Mouse (Mus musculus) limb, embryonic 15.5 days (tissue): Measurements from ENCODE around the gene Efhb. TPM values are rescaled to one million over a fixed set of nuclear protein-coding genes. Genes with fewer than 3 reads are reported as not detected.

Experiments
- ATAC-seq: fragments of 200-750 bp; cut with Nextera tagmentation; 2 replicates; pipeline ENCODE4 v1.8.0; 2017; ENCODE audit warnings: low read depth, moderate TSS enrichment; ENCODE audit not compliant: insufficient number of reproducible peaks, low FRiP score, low TSS enrichment
- H3K27ac ChIP-seq: fragments of 300-500 bp; sonication (generic); 2 replicates; pipeline ENCODE4 v1.5.1; 2015; ENCODE audit warnings: moderate library complexity, mild to moderate bottlenecking, inconsistent platforms
- H3K27me3 ChIP-seq: fragments of 300-500 bp; sonication (generic); 2 replicates; pipeline ENCODE4 v1.6.1; 2015; ENCODE audit warnings: inconsistent platforms
- H3K36me3 ChIP-seq: fragments of 300-500 bp; sonication (generic); 2 replicates; pipeline ENCODE4 v1.6.1; 2015; ENCODE audit warnings: inconsistent platforms
- H3K4me1 ChIP-seq: fragments of 300-500 bp; sonication (generic); 2 replicates; pipeline ENCODE4 v1.6.1; 2015; ENCODE audit warnings: inconsistent platforms
- H3K4me2 ChIP-seq: fragments of 300-500 bp; sonication (generic); 2 replicates; pipeline ENCODE4 v1.6.1; 2015; ENCODE audit warnings: mild to moderate bottlenecking, inconsistent platforms
- H3K4me3 ChIP-seq: fragments of 300-500 bp; sonication (generic); 2 replicates; pipeline ENCODE4 v1.5.1; 2015; ENCODE audit warnings: mild to moderate bottlenecking, inconsistent platforms
- H3K9ac ChIP-seq: fragments of 300-500 bp; sonication (generic); 2 replicates; pipeline ENCODE4 v1.6.1; 2015; ENCODE audit warnings: inconsistent platforms
- H3K9me3 ChIP-seq: fragments of 300-500 bp; sonication (generic); 2 replicates; pipeline ENCODE4 v1.6.1; 2016; ENCODE audit warnings: inconsistent platforms
- WGBS: fragments of 180-500 bp; shearing (Covaris S2); methylation state at CpG from one replicate; pipeline ENCODE4 v1.1.7; 2015; 5-methylcytosine and 5-hydroxymethylcytosine counted together
- polyA plus RNA-seq: library from polyadenylated mRNA; unstranded; fragments of >200 nt; fragmentation: Nextera tagmentation; extraction: Ambion mirVana; gene quantifications from 2 replicates; pipeline ENCODE4 v1.2.1, GENCODE M21; 2015

The Efhb gene
- polyA plus RNA-seq, 1 experiment from 2014 or later = 0.40 TPM

GRCm38 (mm10) chr17:53465569-53465968, 2.4 kb upstream of the Efhb start:
- no peak overlapping the region for H3K4me2 ChIP-seq
- WGBS = 63% methylated on average over 4 of the region's 4 CpGs
- no peaks in the 10 kb centered on the region for H3K36me3 ChIP-seq
- no peaks in the 10 kb centered on the region for H3K27me3 ChIP-seq
- no peaks in the 10 kb centered on the region for H3K9me3 ChIP-seq
- H3K27ac ChIP-seq = no peak overlapping the region
- ATAC-seq = no peak
- no peak overlapping the region for H3K4me3 ChIP-seq
- no peaks in the 10 kb centered on the region; the same call in 1 of the 2 replicates for H3K4me1 ChIP-seq
- no peak overlapping the region for H3K9ac ChIP-seq

- 21% methylated on average over 6 of the region's 9 CpGs for WGBS
Measured at GRCm38 (mm10) chr17:53463496-53463840, 347 bp upstream of the Efhb start.

GRCm38 (mm10) chr17:53456742-53457141, 6.4 kb downstream of the Efhb start:
- Histone ChIP-seq H3K9ac (no peak overlapping the region), H3K27ac (no peak overlapping the region), H3K4me3 (no peak overlapping the region), H3K4me2 (no peak overlapping the region), H3K27me3 (no peaks in the 10 kb centered on the region), H3K36me3 (no peaks in the 10 kb centered on the region), H3K4me1 (no peaks in the 10 kb centered on the region), H3K9me3 (no peaks in the 10 kb centered on the region)
- ATAC-seq = no peak
- WGBS = 71% methylated on average over 1 of the region's 1 CpGs

More at GRCm38 (mm10) chr17:53463496-53463840, 347 bp upstream of the Efhb start:
- H3K9ac ChIP-seq = 0 out of 2 replicates have a peak overlapping the region, but pooled peaks have one; percentile 2
- H3K36me3 ChIP-seq = no peaks in the 10 kb centered on the region
- H3K9me3 ChIP-seq = no peaks in the 10 kb centered on the region
- ATAC-seq = no peak
- H3K27me3 ChIP-seq = no peaks in the 10 kb centered on the region
- peak overlapping the region; percentile 42 for H3K4me3 ChIP-seq
- H3K4me2 ChIP-seq = peak overlapping the region; percentile 58
- no peak overlapping the region for H3K27ac ChIP-seq
- no peaks in the 10 kb centered on the region; the same call in 1 of the 2 replicates for H3K4me1 ChIP-seq

GRCm38 (mm10) chr17:53456152-53456551, 7.0 kb downstream of the Efhb start:
- Histone ChIP-seq H3K9ac (no peak overlapping the region), H3K4me2 (no peak overlapping the region), H3K27me3 (no peaks in the 10 kb centered on the region), H3K9me3 (no peaks in the 10 kb centered on the region), H3K36me3 (no peaks in the 10 kb centered on the region), H3K4me1 (no peaks in the 10 kb centered on the region), H3K4me3 (no peak overlapping the region), H3K27ac (no peak overlapping the region)
- ATAC-seq = no peak
- WGBS = 78% methylated on average over 2 of the region's 2 CpGs

GRCm38 (mm10) chr17:53402689-53403306, 60.3 kb downstream of the Efhb start:
- Histone ChIP-seq H3K9ac (no peak overlapping the region), H3K4me1 (no peaks in the 10 kb centered on the region; the same call in 1 of the 2 replicates), H3K36me3 (no peaks in the 10 kb centered on the region), H3K27me3 (no peaks in the 10 kb centered on the region), H3K4me3 (no peak overlapping the region), H3K4me2 (no peak overlapping the region), H3K27ac (no peak overlapping the region), H3K9me3 (no peaks in the 10 kb centered on the region)
- 42% methylated on average over 10 of the region's 10 CpGs for WGBS
- no peak for ATAC-seq

GRCm38 (mm10) chr17:53393201-53393600, 69.9 kb downstream of the Efhb start:
- Histone ChIP-seq H3K9me3 (no peaks in the 10 kb centered on the region), H3K27me3 (no peaks in the 10 kb centered on the region), H3K36me3 (no peaks in the 10 kb centered on the region), H3K4me1 (no peaks in the 10 kb centered on the region), H3K4me2 (no peak overlapping the region), H3K4me3 (no peak overlapping the region), H3K9ac (no peak overlapping the region), H3K27ac (no peak overlapping the region)
- WGBS = 90% methylated on average over 2 of the region's 2 CpGs
- no peak for ATAC-seq

- Histone ChIP-seq H3K27ac (no peak overlapping the region), H3K27me3 (no peaks in the 10 kb centered on the region), H3K36me3 (no peaks in the 10 kb centered on the region), H3K9ac (no peak overlapping the region), H3K4me2 (no peak overlapping the region), H3K9me3 (no peaks in the 10 kb centered on the region), H3K4me1 (no peaks in the 10 kb centered on the region), H3K4me3 (no peak overlapping the region)
- 32% methylated on average over 4 of the region's 4 CpGs for WGBS
- no peak for ATAC-seq
Measured at GRCm38 (mm10) chr17:53389507-53389906, 73.6 kb downstream of the Efhb start.

- no peaks in the 10 kb centered on the region for H3K36me3 ChIP-seq
- H3K4me1 ChIP-seq = no peaks in the 10 kb centered on the region
- H3K27ac ChIP-seq = no peak overlapping the region
- H3K27me3 ChIP-seq = no peaks in the 10 kb centered on the region
- no peak for ATAC-seq
- WGBS = 46% methylated on average over 6 of the region's 6 CpGs
- H3K9ac ChIP-seq = no peak overlapping the region
- H3K4me3 ChIP-seq = no peak overlapping the region
- no peak overlapping the region for H3K4me2 ChIP-seq
- H3K9me3 ChIP-seq = no peaks in the 10 kb centered on the region
Measured at GRCm38 (mm10) chr17:53387581-53388473, 75.3 kb downstream of the Efhb start.

GRCm38 (mm10) chr17:53386863-53387262, 76.3 kb downstream of the Efhb start:
- ATAC-seq = no peak

GRCm38 (mm10) chr17:53364111-53364510, 99.0 kb downstream of the Efhb start:
- ATAC-seq = no peak
- WGBS = 82% methylated on average over 6 of the region's 6 CpGs
- Histone ChIP-seq H3K27ac (no peak overlapping the region), H3K4me3 (no peak overlapping the region), H3K9me3 (no peaks in the 10 kb centered on the region), H3K4me2 (no peak overlapping the region), H3K4me1 (no peaks in the 10 kb centered on the region), H3K36me3 (no peaks in the 10 kb centered on the region), H3K27me3 (no peaks in the 10 kb centered on the region), H3K9ac (no peak overlapping the region)

More at GRCm38 (mm10) chr17:53386863-53387262, 76.3 kb downstream of the Efhb start:
- Histone ChIP-seq H3K27ac (no peak overlapping the region), H3K4me3 (no peak overlapping the region), H3K9ac (no peak overlapping the region), H3K4me2 (no peak overlapping the region), H3K27me3 (no peaks in the 10 kb centered on the region), H3K4me1 (no peaks in the 10 kb centered on the region), H3K9me3 (no peaks in the 10 kb centered on the region), H3K36me3 (no peaks in the 10 kb centered on the region)
- 55% methylated on average over 6 of the region's 6 CpGs for WGBS
